ENCODE assay signal across 21 mouse cellular contexts in the genomic region with DNA sequence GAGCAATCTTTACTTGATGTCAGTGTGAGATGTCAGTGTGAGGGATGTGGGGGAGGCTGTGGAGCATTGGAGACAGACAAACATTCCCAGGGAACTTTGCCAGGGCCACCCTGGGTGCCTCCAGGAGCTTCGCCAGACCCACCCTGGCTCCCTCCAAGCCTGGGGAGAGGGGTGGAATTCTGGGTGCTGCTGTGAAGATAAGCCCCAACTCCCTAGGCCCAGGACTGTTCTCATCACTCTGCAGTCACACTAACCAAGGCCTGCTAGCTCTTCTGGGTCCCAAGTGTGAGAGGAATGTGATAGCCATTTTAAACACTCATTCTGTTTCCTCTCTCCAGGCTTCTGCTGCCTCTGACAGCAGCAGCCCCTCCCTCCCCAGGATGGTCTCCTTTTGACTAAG. TPM values are rescaled to one million over a fixed set of nuclear protein-coding genes. Genes with fewer than 3 reads are reported as not detected.
"Had no signal": no experiment of that assay in that cellular context is flagged by ENCODE, and none has a peak within 500 bp of the region (broad histone marks: within the 10 kb centered on the region; RNA-seq: fewer than 3 reads in every experiment).

No protein-coding gene starts in this region.

- H3K9ac ChIP-seq: limb, embryonic 12.5 days; limb, embryonic 15.5 days; liver, embryonic 14.5 days; liver, postnatal 0 days; midbrain, embryonic 13.5 days; neural tube, embryonic 13.5 days; stomach, embryonic 15.5 days had no signal

- ATAC-seq: liver, postnatal 0 days; midbrain, embryonic 13.5 days; midbrain, embryonic 16.5 days had no signal

- H3K4me2 ChIP-seq: limb, embryonic 12.5 days; limb, embryonic 15.5 days; liver, embryonic 11.5 days; midbrain, embryonic 13.5 days; neural tube, embryonic 13.5 days; stomach, embryonic 15.5 days had no signal

- H3K27me3 ChIP-seq: limb, embryonic 12.5 days; limb, embryonic 15.5 days; megakaryocyte, embryonic 14.5 days; midbrain, embryonic 13.5 days; neural tube, embryonic 13.5 days; stomach, embryonic 15.5 days had no signal

- H3K4me1 ChIP-seq: limb, embryonic 12.5 days; limb, embryonic 15.5 days; megakaryocyte, embryonic 14.5 days; midbrain, embryonic 10.5 days; midbrain, embryonic 13.5 days; stomach, embryonic 15.5 days had no signal

- H3K4me3 ChIP-seq: limb, embryonic 12.5 days; limb, embryonic 15.5 days; megakaryocyte, embryonic 14.5 days; midbrain, embryonic 10.5 days; midbrain, embryonic 13.5 days; myocyte; neural tube, embryonic 13.5 days; stomach, embryonic 15.5 days had no signal

- H3K27ac ChIP-seq: limb, embryonic 12.5 days; limb, embryonic 15.5 days; liver, embryonic 14.5 days; midbrain, embryonic 10.5 days; midbrain, embryonic 13.5 days; neural tube, embryonic 13.5 days; stomach, embryonic 15.5 days had no signal

- DNase-seq: kidney, adult 9 months; kidney, postnatal 14 days; kidney, postnatal 4 days; left cerebral cortex, postnatal 4 days; liver, postnatal 0 days; lung, postnatal 36 days; retina, postnatal 1 day; right cerebral cortex, postnatal 25 days; spleen, adult 18-20 months; thymus, postnatal 25 days had no signal

- H3K36me3 ChIP-seq: limb, embryonic 12.5 days; limb, embryonic 15.5 days; midbrain, embryonic 10.5 days; midbrain, embryonic 13.5 days; neural tube, embryonic 13.5 days; stomach, embryonic 15.5 days had no signal

- H3K9me3 ChIP-seq: limb, embryonic 15.5 days; megakaryocyte, embryonic 14.5 days; midbrain, embryonic 10.5 days; stomach, embryonic 15.5 days had no signal

RNA-seq across cellular contexts. Expression of a gene that starts 16.5 kb away (rescaled TPM):
- polyA plus RNA-seq: myocyte had no signal
